9 mouse cellular contexts compared by ENCODE assay signal in the genomic region with DNA sequence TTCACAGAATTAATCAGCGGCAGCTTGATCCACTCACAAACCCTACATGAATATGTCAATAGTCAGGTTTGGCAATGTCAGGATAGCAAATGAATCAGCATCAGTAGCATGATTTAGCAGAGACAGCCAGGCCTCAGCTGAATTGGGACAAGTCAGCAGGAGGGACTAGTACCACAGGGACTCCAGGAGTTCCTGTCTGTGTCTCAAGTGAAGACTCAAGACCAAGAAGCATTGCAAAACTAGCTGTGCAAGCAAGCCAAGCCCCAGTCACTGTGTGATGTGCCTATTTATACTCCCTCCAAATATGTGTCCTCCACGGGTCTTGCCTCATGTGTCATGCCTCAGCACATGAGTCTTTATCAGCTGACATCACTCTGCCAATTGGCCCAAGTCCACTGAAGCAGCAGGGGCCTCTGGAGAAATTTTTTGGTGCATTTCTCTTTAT. TPM values are rescaled to one million over a fixed set of nuclear protein-coding genes. Genes with fewer than 3 reads are reported as not detected.
DNase-seq lines count a peak whose midpoint lies in the region; ATAC-seq lines count a peak whose summit lies in the region.
"Had no signal": no experiment of that assay in that cellular context is flagged by ENCODE, and none has a peak within 500 bp of the region (broad histone marks: within the 10 kb centered on the region; RNA-seq: fewer than 3 reads in every experiment).

No protein-coding gene starts in this region.

- peak; percentile 24 to 43 for DNase-seq in cerebellum, postnatal 25 days
- no peak for DNase-seq in cerebellum, adult 11 months
- peak; percentile 56 for DNase-seq in 416B (ENCODE audit: low read depth)
- peak; percentile 20 for DNase-seq in fibroblast of lung, adult 2 months (ENCODE audit: low read depth)
- no peak for DNase-seq in liver, embryonic 13.5 days
- no peak for DNase-seq in frontal cortex, postnatal 36 days (ENCODE audit: low spot score in 2 of 2)

- no peak overlapping the region for H3K9ac ChIP-seq in liver, embryonic 13.5 days
- no peak overlapping the region for H3K9ac ChIP-seq in intestine, embryonic 15.5 days

- no peaks in the 10 kb centered on the region for H3K27me3 ChIP-seq in liver, embryonic 13.5 days
- H3K27me3 ChIP-seq in intestine, embryonic 15.5 days (replicated peaks): no peaks in the 10 kb centered on the region

- no peak overlapping the region for H3K4me2 ChIP-seq in liver, embryonic 13.5 days
- H3K4me2 ChIP-seq in intestine, embryonic 15.5 days (replicated peaks): no peak overlapping the region

- no peak overlapping the region for H3K4me3 ChIP-seq in liver, embryonic 13.5 days (replicated peaks)
- no peak overlapping the region for H3K4me3 ChIP-seq in intestine, embryonic 15.5 days (replicated peaks)
- H3K4me3 ChIP-seq: embryonic facial prominence, embryonic 10.5 days had no signal

- 62% methylated on average over 2 of the region's 2 CpGs for WGBS in liver, embryonic 13.5 days (ENCODE audit: insufficient replicate concordance)
- 85% methylated on average over 2 of the region's 2 CpGs for WGBS in intestine, embryonic 15.5 days

- no peaks in the 10 kb centered on the region for H3K9me3 ChIP-seq in liver, embryonic 13.5 days (replicated peaks)
- no peaks in the 10 kb centered on the region for H3K9me3 ChIP-seq in intestine, embryonic 15.5 days
- H3K9me3 ChIP-seq: embryonic facial prominence, embryonic 10.5 days had no signal

- H3K36me3 ChIP-seq in liver, embryonic 13.5 days: peaks cover 18% of the 10 kb centered on the region
- H3K36me3 ChIP-seq in intestine, embryonic 15.5 days: 0 out of 2 replicates have a peak, but pooled peaks cover 4% of the 10 kb centered on the region

- peaks cover 3% of the 10 kb centered on the region; the same call in 1 of the 2 replicates for H3K4me1 ChIP-seq in liver, embryonic 13.5 days (replicated peaks)
- no peaks in the 10 kb centered on the region for H3K4me1 ChIP-seq in intestine, embryonic 15.5 days (replicated peaks)
- H3K4me1 ChIP-seq: embryonic facial prominence, embryonic 10.5 days had no signal

- H3K27ac ChIP-seq in liver, embryonic 13.5 days: no peak overlapping the region; the same call in 1 of the 2 replicates
- no peak overlapping the region for H3K27ac ChIP-seq in intestine, embryonic 15.5 days
- H3K27ac ChIP-seq: embryonic facial prominence, embryonic 10.5 days had no signal

- ATAC-seq in liver, embryonic 13.5 days (ENCODE audit: low read depth): peak; percentile 68
- ATAC-seq in intestine, embryonic 15.5 days: no peak
- ATAC-seq in monocyte, adult 5-6 weeks (replicated peaks; ENCODE audit: insufficient number of reproducible peaks, low FRiP score, low TSS enrichment, poor library complexity, severe bottlenecking): no peak

RNA-seq across cellular contexts. Expression of a gene that starts 11.9 kb away (rescaled TPM):
- 35.6 and 43.2 TPM in 2 replicates for polyA plus RNA-seq in liver, embryonic 13.5 days (2015; fragmentation: Nextera tagmentation; extraction: Ambion mirVana)
- 68.9 and 70.2 TPM in 2 replicates for polyA plus RNA-seq in intestine, embryonic 15.5 days (2015; fragmentation: Nextera tagmentation; extraction: Ambion mirVana)
- total RNA-seq in monocyte, adult 5-6 weeks (2017): 186 to 287 TPM (median 285 TPM) in 3 replicates

Comparison
In these comparisons a context has a peak if more than half of its experiments do, and no peak if none do; other contexts are left out.
1. DNase-seq: peak in cerebellum, postnatal 25 days (2 of 2), 416B (single experiment) and fibroblast of lung, adult 2 months (single experiment); none in cerebellum, adult 11 months (single experiment), liver, embryonic 13.5 days (single experiment) and frontal cortex, postnatal 36 days (0 of 2).